Mouse (Mus musculus): ENCODE data around the gene Gdf2. TPM values are rescaled to one million over a fixed set of nuclear protein-coding genes. Genes with fewer than 3 reads are reported as not detected.

The Gdf2 gene
- 0.08 TPM in 1 of 2 replicates, not detected in the other for polyA plus RNA-seq (2014; fragmentation: Nextera tagmentation; extraction: Ambion mirVana)

GRCm38 (mm10) chr14:33940739-33941138 is at the start of gene Gdf2:
Gene Gdf2, plus strand, starts transcription at chr14:33941039.
- H3K9ac ChIP-seq = no peak within 1 kb of the TSS

GRCm38 (mm10) chr14:33891507-33891906 is 49.3 kb upstream of the Gdf2 start:
- Histone ChIP-seq H3K27ac (no peak overlapping the region), H3K36me3 (replicated peaks; ENCODE audit: control insufficient read depth, insufficient read depth) (no peaks in the 10 kb centered on the region), H3K9ac (no peak overlapping the region), H3K4me2 (replicated peaks) (no peak overlapping the region), H3K27me3 (ENCODE audit: control insufficient read depth, insufficient read depth, low read length) (no peaks in the 10 kb centered on the region), H3K9me3 (ENCODE audit: control insufficient read depth, low read length) (no peaks in the 10 kb centered on the region), H3K4me1 (replicated peaks; ENCODE audit: control insufficient read depth, insufficient read depth, low read length) (0 out of 2 replicates have a peak, but pooled peaks cover 1% of the 10 kb centered on the region), H3K4me3 (replicated peaks; ENCODE audit: low read length) (no peak overlapping the region)
- 83% methylated on average over 3 of the region's 3 CpGs for WGBS
- no peak for DNase-seq (ENCODE audit: low spot score)
- no peak for ATAC-seq (ENCODE audit: low FRiP score)

More at GRCm38 (mm10) chr14:33940739-33941138, at the start of gene Gdf2:
- DNase-seq (ENCODE audit: low spot score) (no peak), ATAC-seq (ENCODE audit: low FRiP score) (no peak)
- Histone ChIP-seq H3K4me2 (replicated peaks) (no peak within 1 kb of the TSS), H3K27ac (no peak within 1 kb of the TSS), H3K36me3 (replicated peaks; ENCODE audit: control insufficient read depth, insufficient read depth) (no peaks in the 10 kb centered on the region), H3K9me3 (ENCODE audit: control insufficient read depth, low read length) (no peaks in the 10 kb centered on the region), H3K4me3 (replicated peaks; ENCODE audit: low read length) (no peak within 1 kb of the TSS), H3K4me1 (replicated peaks; ENCODE audit: control insufficient read depth, insufficient read depth, low read length) (0 out of 2 replicates have a peak, but pooled peaks cover 3% of the 10 kb centered on the region), H3K27me3 (ENCODE audit: control insufficient read depth, insufficient read depth, low read length) (no peaks in the 10 kb centered on the region)
- WGBS = 81% methylated on average over 8 of the region's 8 CpGs

- Histone ChIP-seq H3K4me1 (replicated peaks; ENCODE audit: control insufficient read depth, insufficient read depth, low read length) (0 out of 2 replicates have a peak, but pooled peaks cover 8% of the 10 kb centered on the region), H3K4me2 (replicated peaks) (no peak overlapping the region), H3K9ac (no peak overlapping the region), H3K36me3 (replicated peaks; ENCODE audit: control insufficient read depth, insufficient read depth) (no peaks in the 10 kb centered on the region), H3K27me3 (ENCODE audit: control insufficient read depth, insufficient read depth, low read length) (no peaks in the 10 kb centered on the region), H3K4me3 (replicated peaks; ENCODE audit: low read length) (no peak overlapping the region), H3K27ac (no peak overlapping the region), H3K9me3 (ENCODE audit: control insufficient read depth, low read length) (no peaks in the 10 kb centered on the region)
- 88% methylated on average over 5 of the region's 5 CpGs for WGBS
- DNase-seq (ENCODE audit: low spot score) (no peak), ATAC-seq (ENCODE audit: low FRiP score) (no peak)
Observed at GRCm38 (mm10) chr14:33895777-33896176, 45.1 kb upstream of the Gdf2 start.

- ATAC-seq (ENCODE audit: low FRiP score) (no peak), DNase-seq (ENCODE audit: low spot score) (no peak)
- Histone ChIP-seq H3K4me1 (replicated peaks; ENCODE audit: control insufficient read depth, insufficient read depth, low read length) (0 out of 2 replicates have a peak, but pooled peaks cover 8% of the 10 kb centered on the region), H3K36me3 (replicated peaks; ENCODE audit: control insufficient read depth, insufficient read depth) (no peaks in the 10 kb centered on the region), H3K9ac (no peak overlapping the region), H3K9me3 (ENCODE audit: control insufficient read depth, low read length) (no peaks in the 10 kb centered on the region), H3K4me3 (replicated peaks; ENCODE audit: low read length) (no peak overlapping the region), H3K27ac (no peak overlapping the region), H3K4me2 (replicated peaks) (no peak overlapping the region), H3K27me3 (ENCODE audit: control insufficient read depth, insufficient read depth, low read length) (no peaks in the 10 kb centered on the region)
- 29% methylated on average over 9 of the region's 9 CpGs for WGBS
Observed at GRCm38 (mm10) chr14:33896628-33897300, 44.1 kb upstream of the Gdf2 start.

- WGBS = 92% methylated on average over 4 of the region's 4 CpGs
- ATAC-seq (ENCODE audit: low FRiP score) (no peak), DNase-seq (ENCODE audit: low spot score) (no peak)
- H3K9ac ChIP-seq = no peak overlapping the region
- no peak overlapping the region for H3K27ac ChIP-seq
- H3K4me1 ChIP-seq (replicated peaks; ENCODE audit: control insufficient read depth, insufficient read depth, low read length) = no peaks in the 10 kb centered on the region
- no peaks in the 10 kb centered on the region for H3K36me3 ChIP-seq (replicated peaks; ENCODE audit: control insufficient read depth, insufficient read depth)
- H3K4me3 ChIP-seq (replicated peaks; ENCODE audit: low read length) = no peak overlapping the region
- H3K27me3 ChIP-seq (ENCODE audit: control insufficient read depth, insufficient read depth, low read length) = no peaks in the 10 kb centered on the region
- no peaks in the 10 kb centered on the region for H3K9me3 ChIP-seq (ENCODE audit: control insufficient read depth, low read length)
- H3K4me2 ChIP-seq (replicated peaks) = no peak overlapping the region
Observed at GRCm38 (mm10) chr14:33902783-33903182, 38.1 kb upstream of the Gdf2 start.

- no peaks in the 10 kb centered on the region for H3K27me3 ChIP-seq (ENCODE audit: control insufficient read depth, insufficient read depth, low read length)
- no peaks in the 10 kb centered on the region for H3K9me3 ChIP-seq (ENCODE audit: control insufficient read depth, low read length)
- H3K4me1 ChIP-seq (replicated peaks; ENCODE audit: control insufficient read depth, insufficient read depth, low read length) = no peaks in the 10 kb centered on the region
- H3K9ac ChIP-seq = no peak overlapping the region
- no peak overlapping the region for H3K27ac ChIP-seq
- H3K4me3 ChIP-seq (replicated peaks; ENCODE audit: low read length) = no peak overlapping the region
- no peak overlapping the region for H3K4me2 ChIP-seq (replicated peaks)
- no peaks in the 10 kb centered on the region for H3K36me3 ChIP-seq (replicated peaks; ENCODE audit: control insufficient read depth, insufficient read depth)
- DNase-seq (ENCODE audit: low spot score) = no peak
- no peak for ATAC-seq (ENCODE audit: low FRiP score)
- 86% methylated on average over 1 of the region's 1 CpGs for WGBS
Observed at GRCm38 (mm10) chr14:33903199-33903598, 37.6 kb upstream of the Gdf2 start.

- ATAC-seq (ENCODE audit: low FRiP score) (no peak), DNase-seq (ENCODE audit: low spot score) (no peak)
- no peak overlapping the region for H3K4me3 ChIP-seq (replicated peaks; ENCODE audit: low read length)
- H3K4me2 ChIP-seq (replicated peaks) = no peak overlapping the region
- no peak overlapping the region for H3K9ac ChIP-seq
- H3K27me3 ChIP-seq (ENCODE audit: control insufficient read depth, insufficient read depth, low read length) = no peaks in the 10 kb centered on the region
- no peaks in the 10 kb centered on the region for H3K9me3 ChIP-seq (ENCODE audit: control insufficient read depth, low read length)
- H3K36me3 ChIP-seq (replicated peaks; ENCODE audit: control insufficient read depth, insufficient read depth) = no peaks in the 10 kb centered on the region
- no peaks in the 10 kb centered on the region for H3K4me1 ChIP-seq (replicated peaks; ENCODE audit: control insufficient read depth, insufficient read depth, low read length)
- H3K27ac ChIP-seq = no peak overlapping the region
Observed at GRCm38 (mm10) chr14:33904851-33905250, 36.0 kb upstream of the Gdf2 start.

GRCm38 (mm10) chr14:33913727-33914126 is 27.1 kb upstream of the Gdf2 start:
- Histone ChIP-seq H3K9ac (no peak overlapping the region), H3K27ac (no peak overlapping the region), H3K9me3 (ENCODE audit: control insufficient read depth, low read length) (no peaks in the 10 kb centered on the region), H3K4me3 (replicated peaks; ENCODE audit: low read length) (no peak overlapping the region), H3K4me2 (replicated peaks) (no peak overlapping the region), H3K27me3 (ENCODE audit: control insufficient read depth, insufficient read depth, low read length) (no peaks in the 10 kb centered on the region), H3K4me1 (replicated peaks; ENCODE audit: control insufficient read depth, insufficient read depth, low read length) (no peaks in the 10 kb centered on the region), H3K36me3 (replicated peaks; ENCODE audit: control insufficient read depth, insufficient read depth) (no peaks in the 10 kb centered on the region)
- no peak for ATAC-seq (ENCODE audit: low FRiP score)
- no peak for DNase-seq (ENCODE audit: low spot score)
- 37% methylated on average over 3 of the region's 3 CpGs for WGBS

GRCm38 (mm10) chr14:33914206-33914605 is 26.6 kb upstream of the Gdf2 start:
- Histone ChIP-seq H3K9ac (no peak overlapping the region), H3K4me3 (replicated peaks; ENCODE audit: low read length) (no peak overlapping the region), H3K36me3 (replicated peaks; ENCODE audit: control insufficient read depth, insufficient read depth) (no peaks in the 10 kb centered on the region), H3K4me2 (replicated peaks) (no peak overlapping the region), H3K4me1 (replicated peaks; ENCODE audit: control insufficient read depth, insufficient read depth, low read length) (peaks cover 4% of the 10 kb centered on the region; the same call in 1 of the 2 replicates), H3K27ac (no peak overlapping the region), H3K27me3 (ENCODE audit: control insufficient read depth, insufficient read depth, low read length) (no peaks in the 10 kb centered on the region), H3K9me3 (ENCODE audit: control insufficient read depth, low read length) (no peaks in the 10 kb centered on the region)
- 90% methylated on average over 9 of the region's 9 CpGs for WGBS
- ATAC-seq (ENCODE audit: low FRiP score) (no peak), DNase-seq (ENCODE audit: low spot score) (no peak)

Data from hindbrain, embryonic 14.5 days (tissue).